Mouse (Mus musculus): ENCODE results near the gene Adcy3. TPM values are rescaled to one million over a fixed set of nuclear protein-coding genes. Genes with fewer than 3 reads are reported as not detected.

Gene Adcy3
- polyA plus RNA-seq (2014; fragmentation: Illumina TruSeq; extraction: RNeasy Lipid Tissue Mini Kit (QIAGEN cat#74804); ENCODE audit: low read depth, low replicate concordance) = 0.47 TPM

DNA sequence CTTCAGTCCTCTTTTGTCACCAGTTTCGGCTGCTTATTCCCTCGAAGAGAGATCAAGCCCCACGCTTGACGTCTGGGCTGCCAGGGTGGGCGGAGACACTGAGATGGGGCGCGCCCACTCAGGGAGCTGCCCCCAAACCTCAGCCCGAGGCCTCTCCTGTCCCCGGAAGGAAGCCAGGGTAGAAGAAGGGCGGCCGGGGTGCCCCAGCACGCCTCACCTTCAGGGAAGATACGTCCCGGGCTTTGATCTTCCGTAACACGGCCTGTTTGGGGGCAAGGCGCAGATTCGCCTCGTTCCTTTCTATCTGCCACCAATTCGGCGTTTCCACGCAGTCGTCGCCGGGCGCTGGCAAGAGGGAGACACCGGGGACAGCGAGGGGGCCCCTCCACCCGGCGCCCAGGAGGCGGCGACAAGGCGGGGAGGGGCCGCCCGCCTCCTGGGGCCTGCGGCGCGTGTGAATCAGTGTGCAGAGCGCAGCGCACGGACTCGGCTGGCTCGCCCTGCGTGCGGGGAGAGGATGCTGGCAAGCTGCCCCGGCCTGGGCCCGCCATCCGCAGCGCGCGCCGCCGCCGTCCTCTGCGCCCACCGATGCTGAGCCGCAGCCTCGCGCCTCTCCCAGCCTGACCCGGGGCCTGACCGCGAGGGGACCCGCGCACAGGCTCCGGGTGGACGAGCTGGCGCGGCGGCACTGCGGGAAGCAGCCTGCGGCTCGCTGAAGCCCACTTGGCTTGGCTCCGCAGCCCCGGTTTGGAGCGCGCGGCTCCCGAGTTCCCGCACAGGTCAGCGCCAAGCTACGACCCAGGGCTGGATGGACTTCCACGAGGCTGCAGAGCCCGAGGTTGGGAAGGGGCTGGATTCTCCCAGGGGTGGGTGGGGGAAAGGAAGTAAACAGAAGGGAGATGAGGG lies at the start of gene Adcy3:
Gene Adcy3, plus strand, starts transcription at position 163 of the 906 bp plus-strand sequence.

DNA sequence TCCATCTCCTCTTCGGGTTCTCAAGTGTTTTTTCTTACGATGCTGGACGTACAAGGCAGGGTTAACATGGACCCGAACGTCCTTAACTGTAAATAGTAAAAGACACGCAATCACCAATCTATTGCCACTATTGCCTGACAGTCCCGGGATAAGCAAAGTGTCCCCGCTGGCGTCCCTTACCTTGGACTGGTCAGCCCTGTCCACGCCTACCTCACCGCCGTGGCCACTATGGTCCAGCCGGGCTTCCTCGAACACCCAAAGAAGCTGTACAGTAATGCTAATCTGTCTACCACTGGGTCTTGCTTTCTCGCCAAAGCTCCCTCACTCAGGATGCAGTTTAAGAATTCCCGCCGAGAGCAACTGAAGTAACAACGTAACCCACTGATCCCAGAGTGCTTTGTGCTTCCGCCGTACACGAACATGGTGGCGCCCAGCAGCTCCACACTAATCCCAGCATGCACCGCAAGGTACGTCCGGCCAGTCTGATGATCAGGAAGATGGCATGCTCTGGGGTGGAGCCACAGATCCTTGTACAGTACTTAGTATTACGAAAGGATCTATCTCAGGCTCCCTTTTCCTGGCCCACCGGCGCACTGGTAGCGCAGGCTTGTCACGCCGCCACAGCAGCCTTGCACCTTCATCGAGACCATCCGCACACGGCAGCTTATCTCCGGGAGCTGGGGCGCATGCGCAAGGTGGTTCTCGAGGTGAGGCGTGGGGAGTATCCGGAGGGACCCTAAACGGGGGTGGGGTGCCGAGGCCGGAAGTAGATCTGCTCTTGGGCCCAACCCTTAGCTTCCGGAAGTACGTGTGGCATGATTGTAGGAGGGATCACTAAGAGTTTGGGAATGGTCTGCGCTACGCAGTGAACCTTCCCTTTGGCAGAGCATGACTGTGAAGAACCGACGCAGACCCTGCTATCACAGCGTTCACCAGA lies 100.9 kb downstream of the Adcy3 start, which contains the start of the genes Ptrhd1 and Cenpo:
Gene Ptrhd1, plus strand, starts transcription at position 456 of the 937 bp plus-strand sequence.
Gene Cenpo, minus strand, starts transcription at position 723 of the 937 bp plus-strand sequence.

Other genes starting within 250 kb of the Adcy3 start
- gene Pomc, start 178.2 kb upstream of the Adcy3 start, polyA plus RNA-seq (2014; fragmentation: Illumina TruSeq; extraction: RNeasy Lipid Tissue Mini Kit (QIAGEN cat#74804); ENCODE audit: low read depth, low replicate concordance) = not detected
- gene Efr3b, start 94.2 kb upstream of the Adcy3 start, polyA plus RNA-seq (2014; fragmentation: Illumina TruSeq; extraction: RNeasy Lipid Tissue Mini Kit (QIAGEN cat#74804); ENCODE audit: low read depth, low replicate concordance) = 0.85 TPM
- gene Dnajc27, start 50.5 kb upstream of the Adcy3 start, polyA plus RNA-seq (2014; fragmentation: Illumina TruSeq; extraction: RNeasy Lipid Tissue Mini Kit (QIAGEN cat#74804); ENCODE audit: low read depth, low replicate concordance) = 1.8 TPM
- 2.6 TPM for gene Ptrhd1, start 100.9 kb downstream of the Adcy3 start, polyA plus RNA-seq (2014; fragmentation: Illumina TruSeq; extraction: RNeasy Lipid Tissue Mini Kit (QIAGEN cat#74804); ENCODE audit: low read depth, low replicate concordance)
- gene Cenpo, start 101.2 kb downstream of the Adcy3 start, polyA plus RNA-seq (2014; fragmentation: Illumina TruSeq; extraction: RNeasy Lipid Tissue Mini Kit (QIAGEN cat#74804); ENCODE audit: low read depth, low replicate concordance) = 8.5 TPM

All from sigmoid colon, adult 10 weeks (tissue).